Mouse (Mus musculus) C2C12 (cell line): Measurements from ENCODE around the gene Primpol. TPM values are rescaled to one million over a fixed set of nuclear protein-coding genes. Genes with fewer than 3 reads are reported as not detected.
"Not testable (repeated sequence)": the region's sequence is repeated elsewhere in the genome, so short reads cannot be mapped to it uniquely, and the experiment has no call there.

Experiments
- H3K27me3 ChIP-seq: one replicate; pipeline ENCODE4 v1.6.1; 2011; ENCODE audit not compliant: control insufficient read depth, insufficient read depth, insufficient read length
- H3K36me3 ChIP-seq: one replicate; pipeline ENCODE4 v1.6.1; 2011; ENCODE audit not compliant: control insufficient read depth, insufficient read depth
- H3K4me3 ChIP-seq: one replicate; pipeline ENCODE4 v1.5.1; 2011; ENCODE audit warnings: mild to moderate bottlenecking, control low read depth; ENCODE audit not compliant: poor library complexity, insufficient read depth, severe bottlenecking
- H3K79me2 ChIP-seq: one replicate; pipeline ENCODE4 v1.6.1; 2011; ENCODE audit not compliant: control insufficient read depth, insufficient read depth
- H3K79me3 ChIP-seq: one replicate; pipeline ENCODE4 v1.6.1; 2011; ENCODE audit warnings: low read depth, control low read depth
- H3ac ChIP-seq: one replicate; pipeline ENCODE3; 2011; ENCODE audit warnings: low read depth; ENCODE audit not compliant: control insufficient read depth, insufficient read length
- CEBPB ChIP-seq: IDR thresholded peaks from one replicate; pipeline ENCODE4 v1.6.1; 2011; ENCODE audit warnings: low read depth, mild to moderate bottlenecking, control low read depth, moderate library complexity
- CTCF ChIP-seq: IDR thresholded peaks from one replicate; pipeline ENCODE4 v1.5.1; 2011; ENCODE audit not compliant: control insufficient read depth, insufficient read depth, insufficient read length
- FOSL1 ChIP-seq: IDR thresholded peaks from one replicate; pipeline ENCODE4 v1.8.0; 2011; ENCODE audit warnings: mild to moderate bottlenecking, low read length; ENCODE audit not compliant: poor library complexity, insufficient read depth, severe bottlenecking
- MAX ChIP-seq: IDR thresholded peaks from one replicate; pipeline ENCODE4 v1.6.1; 2011; ENCODE audit warnings: mild to moderate bottlenecking, control low read depth
- MYOD1 ChIP-seq: IDR thresholded peaks from one replicate; pipeline ENCODE4 v1.6.1; 2011; ENCODE audit warnings: low read depth; ENCODE audit not compliant: control insufficient read depth, insufficient read length
- MYOG ChIP-seq: IDR thresholded peaks from one replicate; pipeline ENCODE4 v1.6.1; 2011; ENCODE audit not compliant: control insufficient read depth, insufficient read length; ENCODE audit errors: extremely low read depth
- USF1 ChIP-seq: IDR thresholded peaks from one replicate; pipeline ENCODE4 v1.6.1; 2011; ENCODE audit warnings: low read depth, mild to moderate bottlenecking, control low read depth, moderate library complexity
- polyA plus RNA-seq: library from polyadenylated mRNA; unstranded; fragments of >200 nt; fragmentation: generic; extraction: Trizol; gene quantifications from one replicate; pipeline ENCODE4 v1.2.1, GENCODE M21; 2012; ENCODE audit warnings: missing spikeins

Primpol gene
- polyA plus RNA-seq, 1 experiment, result 0.90 TPM

- TF ChIP-seq CEBPB (no peak), USF1 (no peak), FOSL1 (no peak), MAX (no peak), MYOG (no peak), MYOD1 (no peak), CTCF (no peak)
- no peak overlapping the region for H3ac ChIP-seq
- no peaks in the 10 kb centered on the region for H3K27me3 ChIP-seq
- H3K79me2 ChIP-seq, result no peaks in the 10 kb centered on the region
- no peak overlapping the region for H3K4me3 ChIP-seq
- H3K79me3 ChIP-seq, result no peaks in the 10 kb centered on the region
- H3K36me3 ChIP-seq, result no peaks in the 10 kb centered on the region
These were observed 21.4 kb downstream of the Primpol start for GRCm38 (mm10) chr8:46595593-46595992.

- no peak for TF ChIP-seq CEBPB
- TF ChIP-seq USF1, result no peak
- TF ChIP-seq MYOD1, result no peak
- TF ChIP-seq MYOG, result no peak
- no peak for TF ChIP-seq MAX
- no peak for TF ChIP-seq CTCF
- no peak for TF ChIP-seq FOSL1
- no peaks in the 10 kb centered on the region for H3K36me3 ChIP-seq
These were observed 23.2 kb downstream of the Primpol start for GRCm38 (mm10) chr8:46593772-46594171.

DNA sequence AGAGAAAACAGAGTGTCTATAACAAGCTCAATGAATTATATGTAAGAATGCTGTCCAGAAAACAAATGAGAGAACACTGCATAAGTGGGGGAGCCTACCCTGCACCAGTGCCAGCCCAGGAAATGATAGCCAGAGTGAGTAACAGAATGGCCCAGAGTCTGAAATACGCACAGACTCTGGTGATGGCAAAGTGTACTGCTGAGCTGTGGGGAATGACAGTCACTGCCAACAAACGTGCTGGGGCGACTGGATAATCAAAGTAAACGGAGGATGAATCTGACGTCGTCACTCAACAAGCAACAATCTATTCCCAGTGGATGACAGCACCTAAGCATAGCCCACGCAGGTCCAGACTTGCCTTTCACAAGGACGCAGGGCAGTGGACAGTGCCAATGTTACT, 23.9 kb downstream of the Primpol start:
- TF ChIP-seq CEBPB (no peak), CTCF (no peak), MAX (no peak), MYOD1 (no peak), USF1 (no peak), MYOG (no peak), FOSL1 (no peak)
- Histone ChIP-seq H3ac (no peak overlapping the region), H3K79me2 (no peaks in the 10 kb centered on the region), H3K4me3 (no peak overlapping the region), H3K79me3 (no peaks in the 10 kb centered on the region), H3K36me3 (no peaks in the 10 kb centered on the region), H3K27me3 (no peaks in the 10 kb centered on the region)

More at GRCm38 (mm10) chr8:46593772-46594171, 23.2 kb downstream of the Primpol start:
- no peaks in the 10 kb centered on the region for H3K27me3 ChIP-seq
- H3K4me3 ChIP-seq, result no peak overlapping the region
- H3ac ChIP-seq, result no peak overlapping the region
- H3K79me3 ChIP-seq, result no peaks in the 10 kb centered on the region
- H3K79me2 ChIP-seq, result no peaks in the 10 kb centered on the region

GRCm38 (mm10) chr8:46588663-46589062, 28.3 kb downstream of the Primpol start:
- no peaks in the 10 kb centered on the region for H3K79me3 ChIP-seq
- H3K79me2 ChIP-seq, result no peaks in the 10 kb centered on the region
- H3K27me3 ChIP-seq, result no peaks in the 10 kb centered on the region
- TF ChIP-seq FOSL1, result no peak
- no peak overlapping the region for H3ac ChIP-seq
- H3K4me3 ChIP-seq, result no peak overlapping the region
- H3K36me3 ChIP-seq, result no peaks in the 10 kb centered on the region

DNA sequence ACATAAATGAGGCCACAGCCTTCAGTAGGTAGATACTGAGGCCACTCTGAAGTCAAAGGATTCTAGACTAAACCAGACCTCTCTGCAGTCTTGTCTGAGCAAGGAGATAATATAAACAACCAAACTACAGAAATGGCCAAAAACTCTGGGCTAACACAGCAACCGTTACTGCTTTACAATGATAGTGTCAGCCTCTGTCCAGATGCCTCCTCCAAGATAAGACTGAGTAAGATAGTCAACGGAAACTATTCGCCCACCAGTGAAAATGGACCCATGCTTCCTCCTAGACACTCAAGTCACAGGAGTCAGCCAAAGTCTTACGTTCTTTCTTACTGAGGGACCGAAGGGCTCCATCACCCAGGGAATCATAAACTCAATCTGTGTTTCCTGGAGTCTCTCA, 29.1 kb downstream of the Primpol start:
- H3K4me3 ChIP-seq, result no peak overlapping the region
- no peaks in the 10 kb centered on the region for H3K27me3 ChIP-seq
- TF ChIP-seq MYOG (no peak), FOSL1 (no peak), CEBPB (no peak), USF1 (no peak), CTCF (no peak), MAX (no peak), MYOD1 (no peak)
- no peak overlapping the region for H3ac ChIP-seq
- no peaks in the 10 kb centered on the region for H3K36me3 ChIP-seq
- H3K79me2 ChIP-seq, result no peaks in the 10 kb centered on the region
- no peaks in the 10 kb centered on the region for H3K79me3 ChIP-seq

DNA sequence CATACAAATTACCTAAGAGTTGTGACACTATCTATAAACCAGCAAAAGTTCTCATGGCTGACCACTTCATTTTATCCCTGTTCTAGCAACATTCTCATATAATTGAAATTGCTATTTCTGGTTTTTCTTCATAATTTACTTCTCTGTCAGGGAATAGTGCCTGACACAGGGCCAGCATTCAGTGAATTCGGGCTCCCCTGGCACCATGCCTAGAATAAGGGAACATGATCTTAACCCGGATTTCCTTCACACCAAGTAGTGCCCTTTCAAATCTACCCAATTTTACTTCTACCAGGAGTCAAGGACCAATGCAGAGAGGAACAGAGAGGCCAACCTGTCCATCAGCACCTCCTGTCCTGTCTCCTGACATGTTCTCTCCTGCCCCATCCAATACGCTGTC, 31.4 kb downstream of the Primpol start:
- peaks cover 9% of the 10 kb centered on the region for H3K36me3 ChIP-seq
- no peak overlapping the region for H3K4me3 ChIP-seq
- no peak overlapping the region for H3ac ChIP-seq
- TF ChIP-seq MYOG (no peak), CTCF (no peak), MAX (no peak), USF1 (no peak), FOSL1 (no peak), MYOD1 (no peak), CEBPB (no peak)
- no peaks in the 10 kb centered on the region for H3K79me2 ChIP-seq
- H3K79me3 ChIP-seq, result no peaks in the 10 kb centered on the region
- H3K27me3 ChIP-seq, result no peaks in the 10 kb centered on the region

DNA sequence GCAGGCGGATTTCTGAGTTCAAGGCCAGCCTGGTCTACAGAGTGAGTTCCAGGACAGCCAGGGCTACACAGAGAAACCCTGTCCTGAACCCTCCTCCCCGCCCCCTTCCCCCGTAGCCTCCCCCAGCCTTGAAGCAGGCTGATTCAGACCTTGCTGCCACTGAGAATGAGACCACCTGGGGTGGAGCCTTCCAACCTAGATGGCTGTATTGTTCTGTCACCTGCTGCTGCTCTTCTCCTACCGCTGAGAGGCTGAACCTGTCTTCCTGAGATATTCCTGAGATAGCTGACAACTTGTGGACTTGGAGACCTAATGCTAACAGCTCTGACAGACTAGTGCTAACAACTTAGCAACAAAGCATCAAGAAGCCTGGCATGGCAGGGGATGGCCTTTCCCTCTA, 32.7 kb downstream of the Primpol start:
- H3K27me3 ChIP-seq, H3K79me3 ChIP-seq, H3K4me3 ChIP-seq, H3K79me2 ChIP-seq, H3ac ChIP-seq: not testable (repeated sequence)
- H3K36me3 ChIP-seq, result peaks cover 15% of the 10 kb centered on the region
